Mouse (Mus musculus) cortical plate, adult 2 months (tissue): ENCODE data around the gene Ppm1l.

Source experiments
- CTCF ChIP-seq: fragments of 200-500 bp; IDR thresholded peaks from 2 replicates; pipeline ENCODE4 v1.5.1; 2011; ENCODE audit warnings: mild to moderate bottlenecking, control low read depth, low read length; ENCODE audit not compliant: insufficient read depth; ENCODE audit errors: extremely low read depth
- POLR2A ChIP-seq: fragments of 200-500 bp; IDR thresholded peaks from 2 replicates; pipeline ENCODE4 v1.6.1; 2011; ENCODE audit warnings: mild to moderate bottlenecking, low read length, control low read depth; ENCODE audit not compliant: insufficient read depth; ENCODE audit errors: extremely low read depth

DNA sequence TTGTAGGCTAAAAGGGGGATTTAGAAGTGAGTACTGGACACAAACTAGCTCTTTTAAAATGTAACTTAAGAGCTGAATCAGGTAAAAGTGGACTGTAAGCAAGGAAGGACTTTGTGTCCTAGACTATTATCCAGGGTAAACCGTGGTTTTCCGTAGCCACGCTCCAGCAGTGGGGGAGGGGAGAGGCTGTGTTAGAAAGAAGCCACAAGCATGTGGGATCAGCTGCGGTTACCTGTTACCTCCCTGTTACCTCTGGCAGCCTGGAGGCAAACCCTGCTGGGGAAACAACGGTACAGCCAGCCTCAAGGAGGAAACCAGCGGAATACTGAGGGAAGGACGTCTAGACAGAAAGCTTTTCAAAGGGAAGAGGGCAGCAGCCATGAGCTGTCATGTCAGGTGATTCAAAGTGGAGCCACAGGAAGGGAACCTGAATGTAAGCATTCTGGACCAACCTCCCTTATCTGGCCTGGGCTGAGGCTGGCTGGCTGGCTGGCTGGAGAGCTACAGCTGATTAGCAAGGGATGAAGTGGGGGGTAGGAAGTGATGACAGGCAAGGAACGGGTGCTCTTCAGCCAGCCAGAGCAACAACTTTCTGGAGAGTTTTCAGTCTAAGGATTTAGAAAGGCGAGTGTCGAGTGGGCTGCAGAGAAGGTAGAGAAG, 271.6 kb downstream of the Ppm1l start:
- no peak for TF ChIP-seq POLR2A
- no peak for TF ChIP-seq CTCF
